Comparison of ENCODE assay signal across 20 mouse cellular contexts in genomic region chr10:89751069-89751468, GRCm38 (mm10). TPM values are rescaled to one million over a fixed set of nuclear protein-coding genes. Genes with fewer than 3 reads are reported as not detected.
DNase-seq lines count a peak whose midpoint lies in the region; ATAC-seq and TF ChIP-seq lines count a peak whose summit lies in the region.
"Had no signal": no experiment of that assay in that cellular context is flagged by ENCODE, and none has a peak within 500 bp of the region (broad histone marks: within the 10 kb centered on the region; RNA-seq: fewer than 3 reads in every experiment).

No protein-coding gene starts in this region.

- WGBS in heart, embryonic 13.5 days: 54% methylated on average over 5 of the region's 5 CpGs
- 30% methylated on average over 5 of the region's 5 CpGs for whole genome bisulfite sequencing in liver, adult 2 months
- WGBS in liver, embryonic 11.5 days: 77% methylated on average over 5 of the region's 5 CpGs
- 48% methylated on average over 5 of the region's 5 CpGs for WGBS in lung, embryonic 15.5 days
- 83% methylated on average over 5 of the region's 5 CpGs for WGBS in intestine, embryonic 15.5 days

- no peak overlapping the region for H3K4me2 ChIP-seq in heart, embryonic 13.5 days
- no peak overlapping the region for H3K4me2 ChIP-seq in liver, embryonic 11.5 days
- no peak overlapping the region for H3K4me2 ChIP-seq in lung, embryonic 15.5 days
- H3K4me2 ChIP-seq in intestine, embryonic 15.5 days (replicated peaks): no peak overlapping the region
- H3K4me2 ChIP-seq: forebrain, embryonic 12.5 days; hindbrain, embryonic 15.5 days; neural tube, embryonic 15.5 days had no signal

- H3K27ac ChIP-seq in heart, embryonic 13.5 days (replicated peaks): peak overlapping the region; percentile 65
- peak overlapping the region; percentile 86 for H3K27ac ChIP-seq in liver, adult 2 months (replicated peaks; ENCODE audit: insufficient read depth, low read depth, low read length)
- H3K27ac ChIP-seq in liver, embryonic 11.5 days (ENCODE audit: low read depth, low read length): no peak overlapping the region
- peak overlapping the region; percentile 70 for H3K27ac ChIP-seq in lung, embryonic 15.5 days
- no peak overlapping the region for H3K27ac ChIP-seq in layer of hippocampus, adult 2 months
- H3K27ac ChIP-seq in intestine, embryonic 15.5 days: no peak overlapping the region
- H3K27ac ChIP-seq: forebrain, embryonic 12.5 days; heart, embryonic 10.5 days; hindbrain, embryonic 15.5 days; neural tube, embryonic 15.5 days had no signal

- H3K27me3 ChIP-seq in heart, embryonic 13.5 days (replicated peaks): no peaks in the 10 kb centered on the region
- H3K27me3 ChIP-seq in liver, adult 2 months (ENCODE audit: control insufficient read depth, insufficient read depth, low read length): no peaks in the 10 kb centered on the region
- H3K27me3 ChIP-seq in liver, embryonic 11.5 days (replicated peaks; ENCODE audit: control insufficient read depth, insufficient read depth, low read length): no peaks in the 10 kb centered on the region
- no peaks in the 10 kb centered on the region for H3K27me3 ChIP-seq in lung, embryonic 15.5 days
- H3K27me3 ChIP-seq in intestine, embryonic 15.5 days (replicated peaks): no peaks in the 10 kb centered on the region
- H3K27me3 ChIP-seq: forebrain, embryonic 12.5 days; hindbrain, embryonic 15.5 days; neural tube, embryonic 15.5 days had no signal

- no peak overlapping the region for H3K4me3 ChIP-seq in heart, embryonic 13.5 days
- H3K4me3 ChIP-seq in liver, adult 2 months (ENCODE audit: insufficient read depth, low read depth, low read length): no peak overlapping the region
- no peak overlapping the region for H3K4me3 ChIP-seq in liver, embryonic 11.5 days (ENCODE audit: low read depth, low read length)
- H3K4me3 ChIP-seq in lung, embryonic 15.5 days: no peak overlapping the region
- no peak overlapping the region for H3K4me3 ChIP-seq in layer of hippocampus, adult 2 months
- no peak overlapping the region for H3K4me3 ChIP-seq in intestine, embryonic 15.5 days (replicated peaks)
- H3K4me3 ChIP-seq: forebrain, embryonic 12.5 days; heart, embryonic 10.5 days; hindbrain, embryonic 15.5 days; myocyte; neural tube, embryonic 15.5 days had no signal

- H3K9ac ChIP-seq in heart, embryonic 13.5 days: 0 out of 2 replicates have a peak overlapping the region, but pooled peaks have one; percentile 8
- no peak overlapping the region for H3K9ac ChIP-seq in liver, adult 2 months (ENCODE audit: low read depth, low read length)
- no peak overlapping the region for H3K9ac ChIP-seq in liver, embryonic 11.5 days (ENCODE audit: low read depth, low read length)
- H3K9ac ChIP-seq in lung, embryonic 15.5 days: no peak overlapping the region
- H3K9ac ChIP-seq in intestine, embryonic 15.5 days: no peak overlapping the region
- H3K9ac ChIP-seq: forebrain, embryonic 12.5 days; hindbrain, embryonic 15.5 days; neural tube, embryonic 15.5 days had no signal

- DNase-seq in heart, postnatal 10 days: no peak
- peak; percentile 96 for DNase-seq in liver, adult 2 months (ENCODE audit: extremely low read depth, low read depth, low spot score)
- DNase-seq in liver, embryonic 11.5 days (ENCODE audit: low spot score): no peak
- DNase-seq in yolk sac, embryonic 10.5 days (ENCODE audit: low spot score): peak; percentile 61
- DNase-seq in layer of hippocampus, adult 2 months (ENCODE audit: low spot score in 2 of 2): no peak
- DNase-seq: adrenal gland, adult 8-10 months; cerebellum, adult 11 months; cerebellum, postnatal 14 days; gastrocnemius, postnatal 25 days; kidney, adult 2 months; midbrain, embryonic 14.5 days; thymus, postnatal 36 days had no signal

- H3K79me2 ChIP-seq in liver, adult 2 months (ENCODE audit: control insufficient read depth, insufficient read depth, low read length): peaks cover 34% of the 10 kb centered on the region

- no peaks in the 10 kb centered on the region for H3K36me3 ChIP-seq in heart, embryonic 13.5 days
- no peaks in the 10 kb centered on the region for H3K36me3 ChIP-seq in liver, adult 2 months (ENCODE audit: control insufficient read depth, insufficient read depth, low read length)
- H3K36me3 ChIP-seq in liver, embryonic 11.5 days (ENCODE audit: control insufficient read depth, insufficient read depth, low read length): no peaks in the 10 kb centered on the region
- H3K36me3 ChIP-seq in lung, embryonic 15.5 days: no peaks in the 10 kb centered on the region
- no peaks in the 10 kb centered on the region for H3K36me3 ChIP-seq in intestine, embryonic 15.5 days
- H3K36me3 ChIP-seq: forebrain, embryonic 12.5 days; heart, embryonic 10.5 days; hindbrain, embryonic 15.5 days; neural tube, embryonic 15.5 days had no signal

- intact Hi-C loops in heart, postnatal 10 days (cut with DNase I): no loop called here

- H3K4me1 ChIP-seq in heart, embryonic 13.5 days: peaks cover 37% of the 10 kb centered on the region
- H3K4me1 ChIP-seq in liver, adult 2 months (ENCODE audit: control insufficient read depth, insufficient read depth, low read length): peaks cover 33% of the 10 kb centered on the region
- peaks cover 4% of the 10 kb centered on the region; the same call in 1 of the 2 replicates for H3K4me1 ChIP-seq in liver, embryonic 11.5 days (replicated peaks; ENCODE audit: control insufficient read depth, insufficient read depth, low read length)
- peaks cover 9% of the 10 kb centered on the region; the same call in 1 of the 2 replicates for H3K4me1 ChIP-seq in lung, embryonic 15.5 days
- H3K4me1 ChIP-seq in intestine, embryonic 15.5 days (replicated peaks): peaks cover 4% of the 10 kb centered on the region

- no peak for TF ChIP-seq POLR2A in liver, adult 2 months (IDR thresholded peaks at IDR 0.05; ENCODE audit: extremely low read depth, insufficient read depth, low read length)

- TF ChIP-seq CTCF in liver, adult 2 months (IDR thresholded peaks at IDR 0.05; ENCODE audit: low read depth, low read length): no peak
- TF ChIP-seq CTCF in layer of hippocampus, adult 2 months (conservative IDR thresholded peaks at IDR 0.05): no peak

- no peak for ATAC-seq in heart, embryonic 13.5 days (ENCODE audit: extremely low read depth, insufficient number of reproducible peaks, low FRiP score, low TSS enrichment)
- ATAC-seq in liver, embryonic 11.5 days (replicated peaks; ENCODE audit: low FRiP score): no peak
- ATAC-seq in lung, embryonic 15.5 days (ENCODE audit: borderline replicate concordance, extremely low read depth, low FRiP score, low TSS enrichment): no peak
- ATAC-seq in intestine, embryonic 15.5 days: no peak

- no peaks in the 10 kb centered on the region for H3K9me3 ChIP-seq in heart, embryonic 13.5 days
- no peaks in the 10 kb centered on the region for H3K9me3 ChIP-seq in liver, embryonic 11.5 days (ENCODE audit: control insufficient read depth, low read length)
- H3K9me3 ChIP-seq in lung, embryonic 15.5 days: no peaks in the 10 kb centered on the region
- H3K9me3 ChIP-seq in intestine, embryonic 15.5 days: no peaks in the 10 kb centered on the region
- H3K9me3 ChIP-seq: forebrain, embryonic 12.5 days; heart, embryonic 10.5 days; hindbrain, embryonic 15.5 days; neural tube, embryonic 15.5 days had no signal

RNA-seq across cellular contexts. Expression of gene Uhrf1bp1l, which starts 6.3 kb away (rescaled TPM):
- polyA plus RNA-seq in heart, embryonic 13.5 days (2015; fragmentation: Nextera tagmentation; extraction: Ambion mirVana): 14.2 and 17.0 TPM in 2 replicates
- 10 to 100 TPM; 23.1 to 36.8 TPM for total RNA-seq in heart, postnatal 10 days (2021)
- total RNA-seq in liver, adult 2 months (2014; rRNA removed): 38.6 and 40.8 TPM in 2 replicates
- 16.0 and 16.5 TPM in 2 replicates for polyA plus RNA-seq in liver, adult 2 months (2012; rRNA removed)
- polyA plus RNA-seq in liver, embryonic 11.5 days (2014; fragmentation: Nextera tagmentation; extraction: Ambion mirVana): 24.4 and 26.8 TPM in 2 replicates
- polyA plus RNA-seq in lung, embryonic 15.5 days (2015; fragmentation: Nextera tagmentation; extraction: Ambion mirVana): 26.3 and 28.3 TPM in 2 replicates
- 10 to 100 TPM; 72.6 to 81.6 TPM for total RNA-seq in layer of hippocampus, adult 2 months (2021)
- polyA plus RNA-seq in intestine, embryonic 15.5 days (2015; fragmentation: Nextera tagmentation; extraction: Ambion mirVana): 21.0 and 22.9 TPM in 2 replicates

RNA-seq across cellular contexts. Expression of gene Actr6, which starts 19.0 kb away (rescaled TPM):
- 21.5 and 25.4 TPM in 2 replicates for polyA plus RNA-seq in heart, embryonic 13.5 days (2015; fragmentation: Nextera tagmentation; extraction: Ambion mirVana)
- total RNA-seq in heart, postnatal 10 days (2021): 10 to 100 TPM; 11.6 to 11.7 TPM
- total RNA-seq in liver, adult 2 months (2014; rRNA removed): 14.2 and 19.6 TPM in 2 replicates
- 1.4 and 1.8 TPM in 2 replicates for polyA plus RNA-seq in liver, adult 2 months (2012; rRNA removed)
- polyA plus RNA-seq in liver, embryonic 11.5 days (2014; fragmentation: Nextera tagmentation; extraction: Ambion mirVana): 29.3 and 33.2 TPM in 2 replicates
- polyA plus RNA-seq in lung, embryonic 15.5 days (2015; fragmentation: Nextera tagmentation; extraction: Ambion mirVana): 31.7 and 34.1 TPM in 2 replicates
- total RNA-seq in layer of hippocampus, adult 2 months (2021): 10 to 100 TPM; 24.8 to 25.5 TPM
- 23.8 and 30.6 TPM in 2 replicates for polyA plus RNA-seq in intestine, embryonic 15.5 days (2015; fragmentation: Nextera tagmentation; extraction: Ambion mirVana)

Comparison
In these comparisons a context has a peak if more than half of its experiments do, and no peak if none do; other contexts are left out.
1. H3K27ac ChIP-seq: peak in heart, embryonic 13.5 days (single experiment), liver, adult 2 months (single experiment) and lung, embryonic 15.5 days (single experiment); none in liver, embryonic 11.5 days (single experiment), layer of hippocampus, adult 2 months (single experiment) and intestine, embryonic 15.5 days (single experiment).
2. DNase-seq: peak in liver, adult 2 months (single experiment) and yolk sac, embryonic 10.5 days (single experiment); none in heart, postnatal 10 days (0 of 2), liver, embryonic 11.5 days (single experiment) and layer of hippocampus, adult 2 months (0 of 2).